Mouse (Mus musculus): ENCODE measurements around the gene Hmgcl. TPM values are rescaled to one million over a fixed set of nuclear protein-coding genes. Genes with fewer than 3 reads are reported as not detected.

Gene Hmgcl
- 56.8 to 67.9 TPM (median 60.9 TPM) in 3 replicates for total RNA-seq (2017)

DNA sequence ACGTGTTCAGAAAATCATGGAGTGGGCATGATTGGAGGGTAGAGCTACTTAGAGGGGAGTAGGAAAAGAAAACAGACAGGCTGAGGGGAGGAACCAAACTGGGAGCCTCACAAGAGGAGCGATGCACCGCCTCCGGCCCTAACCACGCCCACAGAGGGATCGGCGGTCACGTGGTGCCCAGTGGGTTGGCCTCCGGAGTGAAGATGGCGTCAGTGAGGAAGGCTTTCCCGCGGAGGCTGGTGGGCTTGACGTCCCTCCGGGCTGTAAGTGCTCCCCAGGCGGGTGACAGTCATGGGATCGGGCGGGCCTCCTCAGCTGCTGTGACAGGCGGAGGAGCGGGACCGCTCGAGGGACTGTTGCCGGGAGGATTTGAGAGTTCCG, at the start of gene Hmgcl:
Gene Hmgcl (plus strand): TSS at position 171 of the 381 bp plus-strand sequence.
- ATAC-seq (replicated peaks; ENCODE audit: insufficient number of reproducible peaks, low FRiP score, low TSS enrichment, poor library complexity, severe bottlenecking), result peak; percentile 87

- peak; percentile 91 for ATAC-seq (replicated peaks; ENCODE audit: insufficient number of reproducible peaks, low FRiP score, low TSS enrichment, poor library complexity, severe bottlenecking)
Observed at GRCm38 (mm10) chr4:135898380-135899049, 47.7 kb upstream of the Hmgcl start.

GRCm38 (mm10) chr4:135899050-135899448, 47.2 kb upstream of the Hmgcl start:
- peak; percentile 73 for ATAC-seq (replicated peaks; ENCODE audit: insufficient number of reproducible peaks, low FRiP score, low TSS enrichment, poor library complexity, severe bottlenecking)

- ATAC-seq (replicated peaks; ENCODE audit: insufficient number of reproducible peaks, low FRiP score, low TSS enrichment, poor library complexity, severe bottlenecking), result 0 out of 2 replicates have a peak, but pooled peaks have one; percentile 9
Observed at GRCm38 (mm10) chr4:135900008-135900407, 46.2 kb upstream of the Hmgcl start.

GRCm38 (mm10) chr4:135902606-135903242, 43.5 kb upstream of the Hmgcl start:
- no peak for ATAC-seq (replicated peaks; ENCODE audit: insufficient number of reproducible peaks, low FRiP score, low TSS enrichment, poor library complexity, severe bottlenecking)

GRCm38 (mm10) chr4:135904810-135905209, 41.4 kb upstream of the Hmgcl start:
- no peak for ATAC-seq (replicated peaks; ENCODE audit: insufficient number of reproducible peaks, low FRiP score, low TSS enrichment, poor library complexity, severe bottlenecking)

- no peak for ATAC-seq (replicated peaks; ENCODE audit: insufficient number of reproducible peaks, low FRiP score, low TSS enrichment, poor library complexity, severe bottlenecking)
Observed at GRCm38 (mm10) chr4:135906633-135907032, 39.6 kb upstream of the Hmgcl start.

DNA sequence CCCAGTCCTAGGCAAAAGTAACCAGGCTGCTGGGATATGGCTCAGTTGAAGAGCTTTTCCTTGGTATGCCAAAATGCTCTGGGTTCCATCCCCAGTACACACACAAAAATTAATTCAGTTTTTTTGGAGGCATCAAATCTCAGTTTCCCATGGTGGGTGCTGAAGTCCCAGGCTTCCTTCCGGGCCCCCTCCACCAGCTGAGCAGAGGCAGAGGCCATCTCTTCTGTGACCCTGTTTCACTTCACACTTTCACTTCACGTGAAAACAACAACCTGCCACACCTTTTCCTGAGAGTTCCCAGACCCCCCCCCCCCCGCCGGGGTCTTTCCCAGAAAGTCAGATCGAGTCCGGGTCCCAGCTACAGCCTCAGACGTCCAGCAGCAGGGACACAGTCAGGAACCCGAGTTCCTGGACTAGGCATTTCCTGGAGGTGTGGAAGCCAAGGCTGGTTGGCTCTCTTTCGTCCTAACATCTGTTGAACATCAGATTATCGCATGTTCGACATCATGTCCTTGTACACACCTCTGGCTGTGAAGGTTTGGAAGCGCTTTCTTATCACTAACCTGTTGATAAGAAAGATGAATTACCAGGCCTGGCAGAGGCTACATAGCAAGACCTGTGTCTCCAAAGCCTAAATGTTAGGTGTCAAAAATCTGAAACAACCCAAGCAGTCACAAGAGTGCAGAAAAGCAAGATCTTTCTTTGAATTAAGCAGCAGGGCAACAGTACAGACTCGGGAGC, 36.8 kb upstream of the Hmgcl start:
- no peak for ATAC-seq (replicated peaks; ENCODE audit: insufficient number of reproducible peaks, low FRiP score, low TSS enrichment, poor library complexity, severe bottlenecking)

DNA sequence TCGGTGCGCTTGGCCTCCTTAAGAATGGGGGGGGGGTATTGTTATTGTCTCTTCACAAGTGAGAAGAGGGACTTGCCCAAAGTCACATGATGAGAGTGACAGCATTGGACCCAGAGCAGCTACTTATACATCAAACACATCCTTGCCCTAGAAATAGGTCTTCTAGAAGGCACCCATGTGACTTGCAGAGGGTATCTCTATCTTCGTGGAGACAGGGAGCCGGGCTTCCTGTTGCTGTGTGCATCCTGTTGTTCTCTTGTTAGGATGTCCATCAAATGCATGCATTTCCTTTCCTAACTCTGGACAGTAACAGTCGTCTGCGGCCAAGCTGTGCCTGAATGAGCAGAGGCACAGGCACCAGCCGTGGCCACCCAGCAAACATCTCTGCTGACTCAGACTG, 34.7 kb upstream of the Hmgcl start:
- peak; percentile 50; the same call in 1 of the 2 replicates for ATAC-seq (replicated peaks; ENCODE audit: insufficient number of reproducible peaks, low FRiP score, low TSS enrichment, poor library complexity, severe bottlenecking)

DNA sequence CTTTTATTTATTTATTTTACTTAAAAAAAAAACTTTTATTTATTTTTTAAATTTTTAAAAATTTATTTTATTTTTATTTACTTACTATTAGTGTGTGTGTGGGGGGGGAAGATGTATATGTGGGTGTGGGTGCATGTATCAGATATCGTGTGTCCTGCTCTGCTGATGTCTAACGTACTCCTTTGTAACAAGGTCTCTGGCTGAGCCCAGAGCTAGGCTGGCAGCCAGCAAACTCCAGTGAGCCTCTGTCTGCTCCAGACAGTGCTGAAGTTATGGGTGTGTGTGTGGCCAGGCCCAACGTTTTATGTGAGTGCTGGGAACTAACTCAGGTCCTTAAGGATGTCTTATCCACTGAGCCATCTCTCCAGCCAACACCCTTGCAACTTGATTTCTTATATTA, 34.1 kb upstream of the Hmgcl start:
- ATAC-seq (replicated peaks; ENCODE audit: insufficient number of reproducible peaks, low FRiP score, low TSS enrichment, poor library complexity, severe bottlenecking), result no peak

DNA sequence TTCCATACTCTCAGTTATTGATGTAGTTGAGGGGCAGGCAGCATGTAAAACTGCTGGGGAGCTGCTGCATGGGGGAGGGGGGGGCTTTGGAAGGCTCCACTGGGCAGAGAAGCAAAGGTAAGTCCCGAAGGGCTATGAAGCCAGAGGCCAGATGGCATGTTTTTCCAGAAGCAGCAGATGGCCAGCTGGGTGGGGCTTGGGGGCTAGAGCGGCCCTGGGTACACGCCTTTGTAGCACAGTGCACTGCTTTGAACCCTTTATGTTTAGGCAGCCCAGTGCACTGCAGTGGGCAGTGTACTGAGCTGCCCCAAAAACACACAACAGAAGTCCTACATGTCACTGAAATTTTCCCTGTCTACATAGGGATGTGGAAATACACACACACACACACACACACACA, 33.4 kb upstream of the Hmgcl start:
- no peak for ATAC-seq (replicated peaks; ENCODE audit: insufficient number of reproducible peaks, low FRiP score, low TSS enrichment, poor library complexity, severe bottlenecking)

DNA sequence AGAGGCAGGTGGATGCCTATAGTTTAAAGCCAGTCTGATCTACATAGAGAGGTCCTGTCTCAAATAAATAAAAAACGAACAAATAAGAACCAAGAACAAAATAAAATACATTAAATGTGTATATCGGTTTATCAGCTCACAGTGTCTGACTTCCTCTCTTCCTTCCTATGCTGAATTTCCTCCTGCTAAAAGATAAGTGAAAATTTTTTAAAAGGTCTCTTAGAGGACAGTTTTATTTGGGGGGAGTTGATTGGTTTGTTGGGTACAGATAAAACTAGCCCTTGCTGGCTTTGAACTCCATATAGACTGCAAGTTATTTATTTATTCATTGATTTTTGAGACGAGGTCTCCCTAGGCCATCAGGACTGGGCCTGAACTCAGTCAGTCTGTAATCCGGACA, 32.8 kb upstream of the Hmgcl start:
- no peak for ATAC-seq (replicated peaks; ENCODE audit: insufficient number of reproducible peaks, low FRiP score, low TSS enrichment, poor library complexity, severe bottlenecking)

DNA sequence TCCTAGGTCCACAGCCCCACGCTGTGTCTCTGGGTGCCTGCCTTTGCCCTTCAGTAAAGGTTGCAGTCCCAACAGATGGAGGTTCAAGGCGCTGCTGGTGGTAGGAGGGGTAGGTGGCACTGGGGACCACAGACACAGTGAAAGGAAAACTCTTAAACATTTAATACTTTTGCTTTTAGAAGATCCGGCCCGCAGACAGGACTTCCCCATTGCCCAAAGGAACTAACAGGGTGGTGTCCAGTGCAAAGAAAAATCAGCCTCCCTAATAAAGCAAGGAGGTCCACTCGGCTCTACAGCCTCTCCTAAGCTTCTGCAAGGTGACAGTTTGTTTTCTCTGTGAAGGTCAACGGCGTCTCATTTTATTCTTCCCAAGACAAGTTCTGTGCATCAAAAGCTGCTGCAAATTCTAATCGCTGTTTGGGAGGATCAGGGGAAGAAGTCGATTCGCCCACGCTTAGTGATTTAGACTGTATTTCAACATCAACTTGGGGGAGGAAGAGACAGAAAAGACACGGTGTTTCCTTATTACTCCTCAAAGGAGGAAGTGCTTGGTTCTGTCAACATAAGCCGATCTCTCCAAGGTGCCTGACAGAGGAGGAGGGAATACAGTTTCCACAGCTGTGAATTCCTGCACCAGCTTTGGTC, 27.5 kb upstream of the Hmgcl start:
- peak; percentile 74 for ATAC-seq (replicated peaks; ENCODE audit: insufficient number of reproducible peaks, low FRiP score, low TSS enrichment, poor library complexity, severe bottlenecking)

GRCm38 (mm10) chr4:135919280-135919639, 27.0 kb upstream of the Hmgcl start:
- ATAC-seq (replicated peaks; ENCODE audit: insufficient number of reproducible peaks, low FRiP score, low TSS enrichment, poor library complexity, severe bottlenecking), result peak; percentile 42

DNA sequence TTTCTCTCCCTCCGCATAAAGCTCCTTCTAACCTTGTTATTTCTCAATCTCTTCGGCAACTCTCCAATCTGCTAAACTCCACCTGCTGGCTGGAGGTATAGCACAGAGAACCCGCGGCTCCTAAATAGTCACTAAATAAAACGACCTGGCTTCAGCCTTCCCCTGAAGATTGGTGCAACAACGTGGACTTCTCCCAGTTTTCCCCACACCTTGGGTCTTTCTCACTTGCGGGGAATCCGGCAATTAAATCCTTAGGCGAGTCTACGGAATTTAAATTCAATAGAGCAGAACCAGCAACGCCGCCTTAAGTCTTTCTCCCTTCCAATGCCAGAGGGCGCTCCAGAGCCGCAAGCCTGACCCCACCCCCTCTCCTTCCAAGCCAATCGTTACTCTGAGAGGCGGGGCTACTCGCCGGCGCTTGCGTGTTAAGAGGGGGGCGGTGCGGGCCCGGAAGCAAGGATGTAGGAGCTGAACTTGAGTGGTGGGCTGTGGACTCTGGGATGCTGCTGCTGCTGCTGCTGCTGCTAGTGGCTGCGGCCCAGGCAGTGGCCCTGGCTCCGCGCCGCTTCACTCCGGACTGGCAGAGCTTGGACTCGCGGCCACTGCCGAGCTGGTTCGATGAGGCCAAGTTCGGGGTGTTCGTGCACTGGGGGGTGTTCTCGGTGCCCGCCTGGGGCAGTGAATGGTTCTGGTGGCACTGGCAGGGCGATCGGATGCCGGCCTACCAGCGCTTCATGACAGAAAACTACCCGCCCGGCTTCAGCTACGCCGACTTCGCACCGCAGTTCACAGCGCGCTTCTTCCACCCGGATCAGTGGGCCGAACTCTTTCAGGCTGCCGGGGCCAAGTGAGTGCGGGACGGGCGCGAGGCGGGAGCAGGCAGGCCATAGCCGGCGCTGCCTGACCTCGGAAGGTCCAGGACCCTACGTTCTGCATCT, 25.7 kb upstream of the Hmgcl start, which contains the start of gene Fuca1:
Gene Fuca1 (plus strand): TSS at position 432 of the 938 bp plus-strand sequence.
- peak; percentile 83 for ATAC-seq (replicated peaks; ENCODE audit: insufficient number of reproducible peaks, low FRiP score, low TSS enrichment, poor library complexity, severe bottlenecking)

DNA sequence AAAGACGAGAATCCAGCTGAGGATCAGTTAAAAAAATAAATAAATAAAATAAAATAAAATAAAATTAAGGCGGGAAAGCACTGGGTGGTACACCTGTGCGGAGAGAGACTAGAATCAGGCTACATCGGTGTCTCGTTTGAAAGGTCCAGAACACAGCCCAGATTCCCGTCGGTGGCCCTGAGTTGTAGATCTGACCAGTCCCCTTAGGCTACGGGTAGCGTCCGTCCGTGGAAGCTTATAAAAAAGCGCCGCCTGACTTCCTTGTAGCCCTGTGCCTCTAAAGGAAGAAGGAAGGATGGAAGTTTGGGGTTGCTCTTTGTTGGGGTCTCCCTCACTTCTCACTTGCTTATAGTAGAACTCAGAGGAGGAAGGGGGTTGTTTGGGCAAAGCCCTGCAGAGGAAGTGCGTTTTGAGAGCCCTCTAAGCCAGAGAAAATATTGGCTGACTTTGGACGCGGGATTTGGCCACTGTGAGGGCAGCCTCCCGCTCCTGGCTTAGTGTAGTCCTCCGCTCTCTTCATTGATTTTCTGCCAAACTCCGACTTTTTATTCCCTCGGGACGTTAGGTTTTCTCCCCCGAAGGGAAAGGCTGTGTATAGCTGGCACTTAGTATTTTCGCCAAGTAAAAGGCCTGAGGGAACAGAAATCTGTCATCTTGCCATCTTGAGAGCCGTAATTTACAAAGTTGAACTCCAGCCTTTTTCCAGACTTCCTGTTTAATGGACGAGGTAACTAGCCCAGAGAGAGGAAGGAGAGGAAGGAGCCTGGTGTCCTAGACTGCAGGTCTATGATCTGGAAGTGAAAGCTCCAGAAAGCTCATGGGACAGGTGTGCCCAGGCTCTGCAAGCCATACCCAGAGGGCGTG, 24.8 kb upstream of the Hmgcl start:
- ATAC-seq (replicated peaks; ENCODE audit: insufficient number of reproducible peaks, low FRiP score, low TSS enrichment, poor library complexity, severe bottlenecking), result no peak

- no peak for ATAC-seq (replicated peaks; ENCODE audit: insufficient number of reproducible peaks, low FRiP score, low TSS enrichment, poor library complexity, severe bottlenecking)
Observed at GRCm38 (mm10) chr4:135922190-135922589, 24.1 kb upstream of the Hmgcl start.
